Mouse (Mus musculus) urinary bladder, postnatal 25 days (tissue): ENCODE measurements around the gene Trappc4.
"Not testable (repeated sequence)": the region's sequence is repeated elsewhere in the genome, so short reads cannot be mapped to it uniquely, and the experiment has no call there.

Source experiments
- DNase-seq: peaks from one replicate; pipeline ENCODE4 v3.0.0; 2022; ENCODE audit warnings: low spot score

Gene Trappc4

GRCm38 (mm10) chr9:44407752-44408097 is 325 bp upstream of the Trappc4 start:
- no peak for DNase-seq

- no peak for DNase-seq
These were observed 2.4 kb downstream of the Trappc4 start for GRCm38 (mm10) chr9:44405011-44405410.

- DNase-seq, result no peak
These were observed 6.3 kb downstream of the Trappc4 start for GRCm38 (mm10) chr9:44401081-44401480.

- no peak for DNase-seq
These were observed 7.6 kb downstream of the Trappc4 start for GRCm38 (mm10) chr9:44399795-44400114.

GRCm38 (mm10) chr9:44399114-44399794 is 8.1 kb downstream of the Trappc4 start:
- no peak for DNase-seq

- no peak for DNase-seq
These were observed 8.8 kb downstream of the Trappc4 start for GRCm38 (mm10) chr9:44398551-44398950.

GRCm38 (mm10) chr9:44398087-44398486 is 9.3 kb downstream of the Trappc4 start:
- no peak for DNase-seq

GRCm38 (mm10) chr9:44396684-44397411 is 10.6 kb downstream of the Trappc4 start, which contains the start of gene Slc37a4:
Slc37a4 (plus strand) TSS chr9:44396852.
- DNase-seq, result peak; percentile 86

GRCm38 (mm10) chr9:44391466-44391865 is 15.9 kb downstream of the Trappc4 start:
- peak; percentile 75 for DNase-seq

- peak; percentile 34 for DNase-seq
These were observed 18.1 kb downstream of the Trappc4 start for GRCm38 (mm10) chr9:44389273-44389672.

GRCm38 (mm10) chr9:44387221-44387620 is 20.2 kb downstream of the Trappc4 start:
- DNase-seq, result no peak

- DNase-seq, result no peak
These were observed 22.8 kb downstream of the Trappc4 start for GRCm38 (mm10) chr9:44384596-44384995.

- DNase-seq, result no peak
These were observed 27.5 kb downstream of the Trappc4 start for GRCm38 (mm10) chr9:44379862-44380261.

- peak; percentile 99 for DNase-seq
These were observed 28.2 kb downstream of the Trappc4 start, which contains the start of gene Hyou1 for GRCm38 (mm10) chr9:44379054-44379834. Hyou1 (plus strand) TSS chr9:44379490.

GRCm38 (mm10) chr9:44378153-44378730 is 29.2 kb downstream of the Trappc4 start:
- no peak for DNase-seq

GRCm38 (mm10) chr9:44377335-44377734 is 30.1 kb downstream of the Trappc4 start:
- not testable (repeated sequence) for DNase-seq

- DNase-seq, result no peak
These were observed 31.3 kb downstream of the Trappc4 start for GRCm38 (mm10) chr9:44376141-44376540.

GRCm38 (mm10) chr9:44373386-44373785 is 34.0 kb downstream of the Trappc4 start:
- DNase-seq, result no peak

GRCm38 (mm10) chr9:44364480-44364879 is 42.9 kb downstream of the Trappc4 start:
- DNase-seq, result no peak

GRCm38 (mm10) chr9:44361931-44362330 is 45.5 kb downstream of the Trappc4 start:
- DNase-seq, result not testable (repeated sequence)

- DNase-seq, result peak; percentile 92
These were observed 46.0 kb downstream of the Trappc4 start, which contains the start of gene Vps11 for GRCm38 (mm10) chr9:44361190-44361917. Vps11 (minus strand) TSS chr9:44361670.

- no peak for DNase-seq
These were observed 50.2 kb downstream of the Trappc4 start for GRCm38 (mm10) chr9:44357207-44357606.
